Mouse (Mus musculus) lung, adult 2 months (tissue): ENCODE measurements at regions not wholly inside any gene's neighbourhood (a gene's known extent, or its start where the extent isn't known, plus 50 kb on each side); places are given as distances from the start of the nearest gene placed in this dataset.

Source experiments
- CTCF ChIP-seq: fragments of 200-500 bp; IDR thresholded peaks from 2 replicates; pipeline ENCODE4 v1.5.1; 2011; ENCODE audit warnings: mild to moderate bottlenecking, low read length, control low read depth; ENCODE audit not compliant: insufficient read depth
- POLR2A ChIP-seq: fragments of 200-500 bp; IDR thresholded peaks from 2 replicates; pipeline ENCODE4 v1.6.1; 2011; ENCODE audit warnings: low read depth, mild to moderate bottlenecking, control low read depth, low read length, borderline replicate concordance; ENCODE audit errors: extremely low read depth

DNA sequence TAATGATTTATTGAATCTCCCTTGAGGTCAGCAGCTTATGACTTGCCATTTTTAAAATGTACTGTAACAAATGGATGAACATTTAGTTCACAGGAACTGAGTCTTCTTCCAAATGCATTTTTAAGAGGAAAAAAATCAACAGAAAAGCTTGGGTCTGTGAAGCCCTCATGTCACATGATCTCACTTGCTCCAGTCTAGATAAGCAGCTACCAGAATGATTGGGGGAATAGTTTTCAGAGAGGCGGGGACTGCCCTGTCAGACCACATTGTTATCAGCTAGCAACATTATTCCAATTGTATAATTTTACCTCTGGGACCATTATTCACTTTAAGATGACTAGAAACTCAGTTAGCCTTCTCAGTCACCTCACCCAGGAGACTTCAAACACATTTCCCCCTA, 376.1 kb upstream of the Tbl1xr1 start:
- no peak for TF ChIP-seq CTCF
- TF ChIP-seq POLR2A: no peak
